Mouse (Mus musculus): ENCODE measurements around the gene Dlgap4. TPM values are rescaled to one million over a fixed set of nuclear protein-coding genes. Genes with fewer than 3 reads are reported as not detected.

Gene Dlgap4
- polyA plus RNA-seq, 1 experiment: 98.2 TPM

- Histone ChIP-seq H3K27ac (ENCODE audit: control insufficient read depth, insufficient read depth, low read length) (no peak overlapping the region), H3K27me3 (ENCODE audit: control insufficient read depth, insufficient read depth, low read length) (peaks cover 11% of the 10 kb centered on the region; the same call in 1 of the 2 replicates), H3K4me3 (ENCODE audit: control insufficient read depth, insufficient read depth, low read length) (no peak overlapping the region), H3K36me3 (ENCODE audit: control insufficient read depth, insufficient read depth, low read length) (no peaks in the 10 kb centered on the region), H3K4me1 (replicated peaks; ENCODE audit: control insufficient read depth, insufficient read depth, low read length) (0 out of 2 replicates have a peak, but pooled peaks cover 11% of the 10 kb centered on the region)
- DNase-seq: no peak
- TF ChIP-seq POLR2A (IDR thresholded peaks at IDR 0.05; ENCODE audit: control insufficient read depth, extremely low read depth, insufficient read depth, low read length, poor library complexity): no peak
- no peak for TF ChIP-seq CTCF (IDR thresholded peaks at IDR 0.05; ENCODE audit: borderline replicate concordance, control insufficient read depth, extremely low read depth, insufficient read depth, low read length, poor library complexity)
- 18% methylated on average over 31 of the region's 31 CpGs for WGBS
Measured at GRCm38 (mm10) chr2:156614661-156615654, 1.5 kb downstream of the Dlgap4 start.

GRCm38 (mm10) chr2:156616513-156616912, 3.0 kb downstream of the Dlgap4 start:
- peaks cover 11% of the 10 kb centered on the region; the same call in 1 of the 2 replicates for H3K27me3 ChIP-seq (ENCODE audit: control insufficient read depth, insufficient read depth, low read length)
- H3K36me3 ChIP-seq (ENCODE audit: control insufficient read depth, insufficient read depth, low read length): no peaks in the 10 kb centered on the region
- no peak overlapping the region for H3K4me3 ChIP-seq (ENCODE audit: control insufficient read depth, insufficient read depth, low read length)
- TF ChIP-seq POLR2A (IDR thresholded peaks at IDR 0.05; ENCODE audit: control insufficient read depth, extremely low read depth, insufficient read depth, low read length, poor library complexity) (no peak), CTCF (IDR thresholded peaks at IDR 0.05; ENCODE audit: borderline replicate concordance, control insufficient read depth, extremely low read depth, insufficient read depth, low read length, poor library complexity) (no peak)
- no peak for DNase-seq
- no peak overlapping the region for H3K27ac ChIP-seq (ENCODE audit: control insufficient read depth, insufficient read depth, low read length)
- WGBS: 60% methylated on average over 7 of the region's 7 CpGs
- H3K4me1 ChIP-seq (replicated peaks; ENCODE audit: control insufficient read depth, insufficient read depth, low read length): 0 out of 2 replicates have a peak, but pooled peaks cover 11% of the 10 kb centered on the region

- Histone ChIP-seq H3K27ac (ENCODE audit: control insufficient read depth, insufficient read depth, low read length) (no peak overlapping the region), H3K27me3 (ENCODE audit: control insufficient read depth, insufficient read depth, low read length) (peaks cover 8% of the 10 kb centered on the region; the same call in 1 of the 2 replicates), H3K4me3 (ENCODE audit: control insufficient read depth, insufficient read depth, low read length) (no peak overlapping the region), H3K4me1 (replicated peaks; ENCODE audit: control insufficient read depth, insufficient read depth, low read length) (0 out of 2 replicates have a peak, but pooled peaks cover 11% of the 10 kb centered on the region), H3K36me3 (ENCODE audit: control insufficient read depth, insufficient read depth, low read length) (no peaks in the 10 kb centered on the region)
- TF ChIP-seq POLR2A (IDR thresholded peaks at IDR 0.05; ENCODE audit: control insufficient read depth, extremely low read depth, insufficient read depth, low read length, poor library complexity) (no peak), CTCF (IDR thresholded peaks at IDR 0.05; ENCODE audit: borderline replicate concordance, control insufficient read depth, extremely low read depth, insufficient read depth, low read length, poor library complexity) (no peak)
- no peak for DNase-seq
- 50% methylated on average over 11 of the region's 11 CpGs for WGBS
Measured at GRCm38 (mm10) chr2:156617536-156617935, 4.0 kb downstream of the Dlgap4 start.

- WGBS: 83% methylated on average over 8 of the region's 8 CpGs
- TF ChIP-seq CTCF (IDR thresholded peaks at IDR 0.05; ENCODE audit: borderline replicate concordance, control insufficient read depth, extremely low read depth, insufficient read depth, low read length, poor library complexity) (no peak), POLR2A (IDR thresholded peaks at IDR 0.05; ENCODE audit: control insufficient read depth, extremely low read depth, insufficient read depth, low read length, poor library complexity) (no peak)
- Histone ChIP-seq H3K4me3 (ENCODE audit: control insufficient read depth, insufficient read depth, low read length) (no peak overlapping the region), H3K4me1 (replicated peaks; ENCODE audit: control insufficient read depth, insufficient read depth, low read length) (no peaks in the 10 kb centered on the region), H3K27me3 (ENCODE audit: control insufficient read depth, insufficient read depth, low read length) (no peaks in the 10 kb centered on the region; the same call in 1 of the 2 replicates), H3K36me3 (ENCODE audit: control insufficient read depth, insufficient read depth, low read length) (no peaks in the 10 kb centered on the region), H3K27ac (ENCODE audit: control insufficient read depth, insufficient read depth, low read length) (no peak overlapping the region)
- no peak for DNase-seq
Measured at GRCm38 (mm10) chr2:156620874-156621273, 7.4 kb downstream of the Dlgap4 start.

GRCm38 (mm10) chr2:156621449-156621848, 7.9 kb downstream of the Dlgap4 start:
- Histone ChIP-seq H3K27ac (ENCODE audit: control insufficient read depth, insufficient read depth, low read length) (no peak overlapping the region), H3K4me3 (ENCODE audit: control insufficient read depth, insufficient read depth, low read length) (no peak overlapping the region), H3K4me1 (replicated peaks; ENCODE audit: control insufficient read depth, insufficient read depth, low read length) (no peaks in the 10 kb centered on the region), H3K27me3 (ENCODE audit: control insufficient read depth, insufficient read depth, low read length) (no peaks in the 10 kb centered on the region; the same call in 1 of the 2 replicates), H3K36me3 (ENCODE audit: control insufficient read depth, insufficient read depth, low read length) (no peaks in the 10 kb centered on the region)
- TF ChIP-seq CTCF (IDR thresholded peaks at IDR 0.05; ENCODE audit: borderline replicate concordance, control insufficient read depth, extremely low read depth, insufficient read depth, low read length, poor library complexity): no peak
- TF ChIP-seq POLR2A (IDR thresholded peaks at IDR 0.05; ENCODE audit: control insufficient read depth, extremely low read depth, insufficient read depth, low read length, poor library complexity): no peak
- DNase-seq: no peak
- 83% methylated on average over 5 of the region's 5 CpGs for WGBS

- H3K27ac ChIP-seq (ENCODE audit: control insufficient read depth, insufficient read depth, low read length): no peak overlapping the region
- no peak overlapping the region for H3K4me3 ChIP-seq (ENCODE audit: control insufficient read depth, insufficient read depth, low read length)
- TF ChIP-seq POLR2A (IDR thresholded peaks at IDR 0.05; ENCODE audit: control insufficient read depth, extremely low read depth, insufficient read depth, low read length, poor library complexity) (no peak), CTCF (IDR thresholded peaks at IDR 0.05; ENCODE audit: borderline replicate concordance, control insufficient read depth, extremely low read depth, insufficient read depth, low read length, poor library complexity) (no peak)
- DNase-seq: no peak
- H3K4me1 ChIP-seq (replicated peaks; ENCODE audit: control insufficient read depth, insufficient read depth, low read length): no peaks in the 10 kb centered on the region
- no peaks in the 10 kb centered on the region for H3K27me3 ChIP-seq (ENCODE audit: control insufficient read depth, insufficient read depth, low read length)
- 88% methylated on average over 6 of the region's 6 CpGs for WGBS
- no peaks in the 10 kb centered on the region for H3K36me3 ChIP-seq (ENCODE audit: control insufficient read depth, insufficient read depth, low read length)
Measured at GRCm38 (mm10) chr2:156622192-156622591, 8.7 kb downstream of the Dlgap4 start.

Measured in thymus, adult 2 months (tissue).